11 mouse cellular contexts compared by ENCODE assay signal in genomic region chr9:47533461-47533860, GRCm38 (mm10). TPM values are rescaled to one million over a fixed set of nuclear protein-coding genes. Genes with fewer than 3 reads are reported as not detected.
DNase-seq lines count a peak whose midpoint lies in the region; ATAC-seq lines count a peak whose summit lies in the region.
"Had no signal": no experiment of that assay in that cellular context is flagged by ENCODE, and none has a peak within 500 bp of the region (broad histone marks: within the 10 kb centered on the region; RNA-seq: fewer than 3 reads in every experiment).

No protein-coding gene starts in this region.

- DNase-seq in cerebellum, adult 9-10 months, result peak; percentile 28
- no peak for DNase-seq in cerebellum, adult 11 months
- DNase-seq in embryo, embryonic 9.5 days (ENCODE audit: extremely low spot score), result peak; percentile 13
- no peak for DNase-seq in urinary bladder, postnatal 36 days (ENCODE audit: low spot score in 2 of 2)
- DNase-seq in natural killer cell, adult 2 months (ENCODE audit: low spot score in 2 of 2), result no peak
- DNase-seq in spleen, postnatal 14 days (ENCODE audit: low spot score in 2 of 2), result no peak
- DNase-seq: kidney, postnatal 10 days had no signal

- no peaks in the 10 kb centered on the region for H3K27me3 ChIP-seq in hindbrain, embryonic 12.5 days
- no peaks in the 10 kb centered on the region for H3K27me3 ChIP-seq in midbrain, embryonic 16.5 days (ENCODE audit: control insufficient read depth, insufficient read depth, low read depth, low read length)

- peak overlapping the region; percentile 5 for H3K9ac ChIP-seq in hindbrain, embryonic 12.5 days
- peak overlapping the region; percentile 90 for H3K9ac ChIP-seq in midbrain, embryonic 16.5 days (ENCODE audit: low read depth, low read length)
- H3K9ac ChIP-seq: limb, embryonic 15.5 days had no signal

- no peak for ATAC-seq in hindbrain, embryonic 12.5 days (ENCODE audit: low FRiP score)
- no peak for ATAC-seq in midbrain, embryonic 16.5 days

- H3K4me3 ChIP-seq in hindbrain, embryonic 12.5 days, result peak overlapping the region; percentile 62
- H3K4me3 ChIP-seq in midbrain, embryonic 16.5 days (ENCODE audit: low read depth, low read length), result peak overlapping the region; percentile 76
- H3K4me3 ChIP-seq: erythroblast, embryonic 14.5 days; limb, embryonic 15.5 days had no signal

- no peak overlapping the region for H3K27ac ChIP-seq in hindbrain, embryonic 12.5 days
- H3K27ac ChIP-seq in midbrain, embryonic 16.5 days (ENCODE audit: low read length), result peak overlapping the region; percentile 45; the same call in 1 of the 2 replicates
- H3K27ac ChIP-seq: limb, embryonic 15.5 days had no signal

- peaks cover 28% of the 10 kb centered on the region for H3K4me1 ChIP-seq in hindbrain, embryonic 12.5 days
- H3K4me1 ChIP-seq in midbrain, embryonic 16.5 days (ENCODE audit: control insufficient read depth, insufficient read depth, low read length), result peaks cover 26% of the 10 kb centered on the region

- H3K9me3 ChIP-seq in hindbrain, embryonic 12.5 days (replicated peaks), result no peaks in the 10 kb centered on the region
- H3K9me3 ChIP-seq in midbrain, embryonic 16.5 days (replicated peaks; ENCODE audit: control insufficient read depth, low read length, poor library complexity, severe bottlenecking), result no peaks in the 10 kb centered on the region
- H3K9me3 ChIP-seq: limb, embryonic 15.5 days had no signal

- 10% methylated on average over 8 of the region's 8 CpGs for WGBS in hindbrain, embryonic 12.5 days
- WGBS in midbrain, embryonic 16.5 days, result 6% methylated on average over 8 of the region's 8 CpGs

- peak overlapping the region; percentile 89 for H3K4me2 ChIP-seq in hindbrain, embryonic 12.5 days (replicated peaks)
- peak overlapping the region; percentile 70 for H3K4me2 ChIP-seq in midbrain, embryonic 16.5 days (ENCODE audit: low read length)
- H3K4me2 ChIP-seq: limb, embryonic 15.5 days had no signal

- peaks cover 7% of the 10 kb centered on the region; the same call in 1 of the 2 replicates for H3K36me3 ChIP-seq in hindbrain, embryonic 12.5 days
- H3K36me3 ChIP-seq in midbrain, embryonic 16.5 days (ENCODE audit: control insufficient read depth, insufficient read depth, low read length), result no peaks in the 10 kb centered on the region
- H3K36me3 ChIP-seq: limb, embryonic 15.5 days had no signal

RNA-seq across cellular contexts. Expression of gene Cadm1, which starts 3.5 kb away (rescaled TPM):
- 120 and 132 TPM in 2 replicates for polyA plus RNA-seq in hindbrain, embryonic 12.5 days (2016; fragmentation: Nextera tagmentation; extraction: Ambion mirVana)
- 332 and 364 TPM in 2 replicates for polyA plus RNA-seq in midbrain, embryonic 16.5 days (2015; fragmentation: Nextera tagmentation; extraction: Ambion mirVana)

Comparison
In these comparisons a context has a peak if more than half of its experiments do, and no peak if none do; other contexts are left out.
1. DNase-seq: peak in cerebellum, adult 9-10 months (single experiment) and embryo, embryonic 9.5 days (single experiment); none in cerebellum, adult 11 months (single experiment), urinary bladder, postnatal 36 days (0 of 2), natural killer cell, adult 2 months (0 of 2) and spleen, postnatal 14 days (0 of 2).